Comparison of ENCODE assay signal across 8 mouse cellular contexts in the genomic region with DNA sequence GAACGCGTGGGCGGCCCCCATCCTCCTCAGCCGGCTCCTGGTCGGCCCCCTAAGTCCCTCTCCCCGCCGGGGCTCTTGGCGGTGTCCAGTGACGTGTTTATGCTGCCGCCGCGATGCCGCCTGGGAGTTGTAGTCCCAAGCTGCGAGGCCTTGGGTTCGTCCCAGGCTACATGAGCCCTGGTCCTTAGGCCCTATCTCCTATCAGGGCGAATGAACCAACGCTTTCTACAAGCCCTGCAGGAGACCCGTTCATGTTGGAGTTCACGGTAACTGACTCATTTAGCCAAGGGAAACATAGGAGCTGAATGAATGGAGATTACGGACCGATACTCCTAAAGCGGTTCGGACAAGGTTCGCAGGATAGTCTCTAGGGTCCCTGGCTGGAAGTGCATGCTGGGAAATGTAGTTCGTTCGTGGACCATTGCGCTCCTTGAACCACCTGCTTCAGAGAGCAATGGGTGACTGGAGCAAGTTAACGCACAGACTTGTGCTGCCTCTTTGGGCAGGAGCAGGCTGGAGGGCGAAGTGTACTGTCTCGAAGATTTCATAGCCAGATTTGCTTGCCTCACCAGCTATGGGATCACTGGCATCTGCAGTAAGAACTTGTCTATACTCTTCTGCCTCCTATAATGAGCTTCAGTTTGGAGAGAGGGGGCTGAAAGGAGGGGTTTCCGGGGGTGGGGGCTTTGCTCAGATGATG. TPM values are rescaled to one million over a fixed set of nuclear protein-coding genes. Genes with fewer than 3 reads are reported as not detected.
DNase-seq lines count a peak whose midpoint lies in the region; ATAC-seq lines count a peak whose summit lies in the region.

A gene (minus strand): TSS at position 77 of the 700 bp plus-strand sequence.

- peak; percentile 97 for ATAC-seq in inflammation-experienced regulatory T-cells, adult 6 months
- peak; percentile 98 for ATAC-seq in megakaryocyte-erythroid progenitor cell, adult 5-6 weeks (replicated peaks; ENCODE audit: low FRiP score, low TSS enrichment, poor library complexity, severe bottlenecking)

- DNase-seq in adrenal gland, adult (ENCODE audit: inconsistent age in 2 of 2, low spot score in 1 of 2): peak; percentile 94 to 99
- DNase-seq in embryo, embryonic 10.5 days (ENCODE audit: low spot score): peak; percentile 97
- DNase-seq in gastrocnemius, postnatal 14 days: peak; percentile 93
- peak; percentile 94 to 95 for DNase-seq in left cerebral cortex, postnatal 10 days (ENCODE audit: extremely low spot score in 1 of 2, low spot score in 2 of 2)
- peak; percentile 97 for DNase-seq in right cerebral cortex, postnatal 25 days
- peak; percentile 87 to 92 for DNase-seq in urinary bladder, postnatal 4 days (ENCODE audit: low spot score in 2 of 2)

- intact Hi-C loops in gastrocnemius, postnatal 14 days (cut with DNase I; ENCODE audit: low total_unique reads): no loop called here
- intact Hi-C loops in left cerebral cortex, postnatal 10 days (cut with DNase I): no loop called here

RNA-seq across cellular contexts. Expression of the gene that starts here (rescaled TPM):
- 10 to 100 TPM; 15.9 to 16.6 TPM for total RNA-seq in gastrocnemius, postnatal 14 days (2021)
- 1 to 10 TPM in 1 of 3 experiments, under 1 TPM in 2; 0.88 to 1.4 (median 0.91) TPM for polyA plus RNA-seq in inflammation-experienced regulatory T-cells, adult 6 months (2017; shearing (Covaris generic))
- 100 to 1,000 TPM; 220 to 227 TPM for total RNA-seq in left cerebral cortex, postnatal 10 days (2021)
- total RNA-seq in megakaryocyte-erythroid progenitor cell, adult 5-6 weeks (2014; fragmentation: Nextera tagmentation): 6.2 and 13.5 TPM in 2 replicates
- total RNA-seq in megakaryocyte-erythroid progenitor cell, adult 5-6 weeks (2017): 2.9 and 4.5 TPM in 2 replicates

Comparison
In these comparisons a context has a peak if more than half of its experiments do, and no peak if none do; other contexts are left out.
1. Peak in every context shown above with its lines: DNase-seq and ATAC-seq.
2. RNA of the gene that starts here (total RNA-seq): 220 to 227 TPM in left cerebral cortex, postnatal 10 days; 15.9 to 16.6 TPM in gastrocnemius, postnatal 14 days and 2.9 to 13.5 TPM in megakaryocyte-erythroid progenitor cell, adult 5-6 weeks; every median in the first group is over 10 times any median in the second.